Mouse (Mus musculus) gonadal fat pad, adult 2 months (tissue): ENCODE results near the gene Mctp1. TPM values are rescaled to one million over a fixed set of nuclear protein-coding genes. Genes with fewer than 3 reads are reported as not detected.
A peak's percentile ranks its signal among the peaks of the same experiment; 100 is the strongest.

Experiments
- DNase-seq: peaks from one replicate; pipeline ENCODE4 v3.0.0-alpha.2; 2012; ENCODE audit warnings: low read depth
- polyA plus RNA-seq: library from polyadenylated mRNA; depleted of rRNA; stranded (reverse); fragments of >200 nt; gene quantifications from 2 replicates; pipeline ENCODE4 v1.2.3, GENCODE M21; 2012

Gene Mctp1
- polyA plus RNA-seq, 1 experiment = 0.76 TPM

- DNase-seq = no peak
Observed at GRCm38 (mm10) chr13:76823083-76823482, 438.7 kb downstream of the Mctp1 start.

- no peak for DNase-seq
Observed at GRCm38 (mm10) chr13:76824932-76825694, 440.8 kb downstream of the Mctp1 start.

- no peak for DNase-seq
Observed at GRCm38 (mm10) chr13:76827738-76828137, 443.4 kb downstream of the Mctp1 start.

GRCm38 (mm10) chr13:76838031-76838430 is 453.7 kb downstream of the Mctp1 start:
- no peak for DNase-seq

GRCm38 (mm10) chr13:76840712-76841111 is 456.4 kb downstream of the Mctp1 start:
- no peak for DNase-seq

- DNase-seq = no peak
Observed at GRCm38 (mm10) chr13:76844629-76845255, 460.4 kb downstream of the Mctp1 start.

- no peak for DNase-seq
Observed at GRCm38 (mm10) chr13:76850412-76851054, 466.2 kb downstream of the Mctp1 start.

GRCm38 (mm10) chr13:76854306-76854705 is 470.0 kb downstream of the Mctp1 start:
- DNase-seq = no peak

GRCm38 (mm10) chr13:76855021-76855420 is 470.7 kb downstream of the Mctp1 start:
- DNase-seq = peak; percentile 78

GRCm38 (mm10) chr13:76857024-76857423 is 472.7 kb downstream of the Mctp1 start:
- no peak for DNase-seq

- no peak for DNase-seq
Observed at GRCm38 (mm10) chr13:76858078-76858482, 473.7 kb downstream of the Mctp1 start.

GRCm38 (mm10) chr13:76870291-76870690 is 486.0 kb downstream of the Mctp1 start:
- no peak for DNase-seq

- no peak for DNase-seq
Observed at GRCm38 (mm10) chr13:76877887-76878763, 493.8 kb downstream of the Mctp1 start.

GRCm38 (mm10) chr13:76879008-76879407 is 494.7 kb downstream of the Mctp1 start:
- DNase-seq = no peak

GRCm38 (mm10) chr13:76884517-76885092 is 500.3 kb downstream of the Mctp1 start:
- no peak for DNase-seq

- DNase-seq = no peak
Observed at GRCm38 (mm10) chr13:76892987-76893386, 508.7 kb downstream of the Mctp1 start.

GRCm38 (mm10) chr13:76895770-76896456 is 511.6 kb downstream of the Mctp1 start:
- no peak for DNase-seq

GRCm38 (mm10) chr13:76896457-76896790 is 512.1 kb downstream of the Mctp1 start:
- no peak for DNase-seq

- no peak for DNase-seq
Observed at GRCm38 (mm10) chr13:76918321-76918720, 534.0 kb downstream of the Mctp1 start.

GRCm38 (mm10) chr13:76926851-76927250 is 542.5 kb downstream of the Mctp1 start:
- no peak for DNase-seq

- DNase-seq = no peak
Observed at GRCm38 (mm10) chr13:76927875-76928440, 543.6 kb downstream of the Mctp1 start.
